Mouse (Mus musculus) liver, postnatal 0 days (tissue): Measurements from ENCODE around the gene Grin2d. TPM values are rescaled to one million over a fixed set of nuclear protein-coding genes. Genes with fewer than 3 reads are reported as not detected.

Experiments
- ATAC-seq: fragments of 200-750 bp; cut with Nextera tagmentation; 2 replicates; pipeline ENCODE4 v1.8.0; 2017; ENCODE audit warnings: mild to moderate bottlenecking, moderate library complexity
- DNase-seq: peaks from one replicate; pipeline ENCODE4 v3.0.0-alpha.2; 2016
- H3K27ac ChIP-seq: fragments of 300-500 bp; sonication (generic); 2 replicates; pipeline ENCODE4 v1.5.1; 2014; ENCODE audit warnings: antibody characterized with exemption, moderate library complexity, mild to moderate bottlenecking, low read depth
- H3K27me3 ChIP-seq: fragments of 300-500 bp; sonication (generic); 2 replicates; pipeline ENCODE4 v1.6.1; 2014; ENCODE audit warnings: low read length, control low read depth, mixed read lengths; ENCODE audit not compliant: insufficient read depth
- H3K36me3 ChIP-seq: fragments of 300-500 bp; sonication (generic); replicated peaks from 2 replicates; pipeline ENCODE4 v1.6.1; 2014; ENCODE audit warnings: mild to moderate bottlenecking, control low read depth, low read length, moderate library complexity, mixed read lengths; ENCODE audit not compliant: insufficient read depth
- H3K4me1 ChIP-seq: fragments of 300-500 bp; sonication (generic); 2 replicates; pipeline ENCODE4 v1.6.1; 2014; ENCODE audit warnings: antibody characterized with exemption, mild to moderate bottlenecking, control low read depth; ENCODE audit not compliant: insufficient read depth
- H3K4me2 ChIP-seq: fragments of 300-500 bp; sonication (generic); 2 replicates; pipeline ENCODE4 v1.6.1; 2014; ENCODE audit warnings: low read depth, mild to moderate bottlenecking, low read length, moderate library complexity, mixed read lengths
- H3K4me3 ChIP-seq: fragments of 300-500 bp; sonication (generic); 2 replicates; pipeline ENCODE4 v1.5.1; 2014; ENCODE audit warnings: low read depth, low read length
- H3K9ac ChIP-seq: fragments of 300-500 bp; sonication (generic); replicated peaks from 2 replicates; pipeline ENCODE4 v1.6.1; 2014; ENCODE audit warnings: mild to moderate bottlenecking, moderate library complexity
- H3K9me3 ChIP-seq: fragments of 300-500 bp; sonication (generic); 2 replicates; pipeline ENCODE4 v1.6.1; 2016; ENCODE audit warnings: mild to moderate bottlenecking, control low read depth, low read length, mixed read lengths
- CTCF ChIP-seq: sonication (generic); IDR thresholded peaks from 2 replicates; pipeline ENCODE4 v1.5.1; 2016; ENCODE audit warnings: antibody characterized with exemption, low read depth
- EP300 ChIP-seq: IDR thresholded peaks from 2 replicates; pipeline ENCODE4 v1.6.1; 2016; ENCODE audit warnings: antibody characterized with exemption, low read depth, mild to moderate bottlenecking
- WGBS: fragments of 180-500 bp; shearing (Covaris S2); extraction: QIAGEN DNeasy Blood & Tissue Kit; methylation state at CpG from one replicate; pipeline ENCODE4 v1.1.7; 2014; ENCODE audit not compliant: insufficient replicate concordance; 5-methylcytosine and 5-hydroxymethylcytosine counted together
- polyA plus RNA-seq: library from polyadenylated mRNA; unstranded; fragments of >200 nt; fragmentation: Nextera tagmentation; extraction: Ambion mirVana; gene quantifications from 2 replicates; pipeline ENCODE4 v1.2.1, GENCODE M21; 2015

Grin2d gene
- polyA plus RNA-seq, 1 experiment from 2014 or later = 0.02 TPM

DNA sequence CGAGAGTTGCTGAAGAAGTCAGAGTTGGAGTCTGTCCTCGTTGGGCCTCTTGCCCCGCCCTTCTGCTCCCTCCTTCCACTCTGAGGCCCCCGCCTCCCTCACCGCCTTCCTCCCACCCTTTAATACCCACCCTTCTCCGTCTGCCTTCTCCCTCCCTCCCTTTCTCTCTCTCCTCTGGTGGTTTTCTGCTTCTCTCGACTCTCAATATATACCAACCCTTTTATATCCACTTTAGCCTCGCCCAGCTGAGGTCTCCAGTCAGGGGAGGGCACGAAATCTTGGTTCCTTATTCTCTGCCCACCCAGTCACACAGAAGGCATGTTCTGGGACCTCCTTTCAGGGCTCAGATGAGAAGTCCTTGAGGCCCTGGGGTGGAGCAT, 43.1 kb upstream of the Grin2d start, which contains the start of gene Emp3:
Gene Emp3, minus strand, starts transcription at position 163 of the 380 bp plus-strand sequence.
- H3K27me3 ChIP-seq = no peaks in the 10 kb centered on the region
- TF ChIP-seq CTCF = no peak
- TF ChIP-seq EP300 = no peak
- H3K4me3 ChIP-seq = peak within 1 kb of the TSS; percentile 56
- no peaks in the 10 kb centered on the region for H3K9me3 ChIP-seq
- H3K36me3 ChIP-seq = peaks cover 14% of the 10 kb centered on the region
- H3K4me1 ChIP-seq = peaks cover 55% of the 10 kb centered on the region
- 25% methylated on average over 9 of the region's 9 CpGs for WGBS
- peak within 1 kb of the TSS; percentile 88 for H3K27ac ChIP-seq
- ATAC-seq (no peak), DNase-seq (peak; percentile 66)
- peak within 1 kb of the TSS; percentile 86 for H3K4me2 ChIP-seq
- peak within 1 kb of the TSS; percentile 72 for H3K9ac ChIP-seq

DNA sequence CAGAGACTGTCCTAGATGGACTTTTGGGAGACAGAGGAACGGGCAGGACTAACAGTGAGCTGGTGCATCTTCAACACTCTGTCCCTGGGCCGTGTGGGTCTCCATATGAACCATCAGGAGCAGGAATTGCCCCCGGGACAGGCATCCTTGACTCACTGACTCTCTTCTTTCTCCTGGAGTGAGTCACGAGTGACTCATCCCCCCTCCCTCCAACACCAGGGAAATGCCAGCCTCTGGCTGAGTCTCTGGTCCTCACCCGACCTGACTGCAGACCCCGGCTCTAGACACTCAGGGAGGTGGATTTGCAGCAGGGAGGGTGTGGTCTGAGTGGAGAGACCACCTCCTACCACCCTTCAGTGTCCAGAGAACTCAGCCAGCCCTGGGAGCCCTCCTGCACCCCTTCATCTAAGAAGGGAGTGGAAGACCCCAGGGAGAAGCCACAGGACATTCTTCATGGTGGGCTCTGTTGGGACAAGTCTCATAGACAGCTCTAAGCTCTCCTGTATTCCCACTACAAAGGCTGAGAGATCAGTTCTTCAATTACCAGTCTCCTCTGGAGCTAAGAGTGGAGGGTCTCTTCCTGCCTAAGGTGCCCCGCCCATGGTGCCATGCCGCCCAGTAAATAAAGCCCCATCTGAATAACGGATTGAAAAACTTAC, 42.5 kb upstream of the Grin2d start:
- TF ChIP-seq EP300 (no peak), CTCF (no peak)
- peak overlapping the region; percentile 72 for H3K9ac ChIP-seq
- peaks cover 59% of the 10 kb centered on the region for H3K4me1 ChIP-seq
- peak overlapping the region; percentile 77 for H3K4me2 ChIP-seq
- peaks cover 14% of the 10 kb centered on the region for H3K36me3 ChIP-seq
- H3K27ac ChIP-seq = peak overlapping the region; percentile 85
- H3K27me3 ChIP-seq = no peaks in the 10 kb centered on the region
- no peak for ATAC-seq
- H3K4me3 ChIP-seq = peak overlapping the region; percentile 56
- DNase-seq = no peak
- 19% methylated on average over 9 of the region's 9 CpGs for WGBS
- no peaks in the 10 kb centered on the region for H3K9me3 ChIP-seq

DNA sequence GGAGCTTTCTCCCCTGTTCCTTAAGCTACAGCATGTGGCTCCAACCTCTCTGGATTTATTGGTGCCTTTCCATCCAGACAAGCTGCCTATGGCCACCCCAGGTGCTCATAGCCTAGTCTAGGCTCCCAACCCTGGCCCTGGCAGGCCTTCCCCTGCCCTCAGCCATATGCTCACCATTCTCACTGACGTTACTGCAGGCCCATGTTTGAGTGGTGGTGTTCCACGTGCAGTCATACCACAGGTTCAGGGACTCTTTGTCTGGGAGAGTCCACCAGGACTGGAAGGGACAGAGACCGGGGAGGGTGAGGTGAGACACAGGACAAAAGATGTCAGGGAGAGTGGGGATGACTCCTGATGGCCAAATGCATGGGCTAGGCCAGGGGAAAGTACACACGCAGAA, 41.6 kb upstream of the Grin2d start:
- DNase-seq = no peak
- 46% methylated on average over 4 of the region's 4 CpGs for WGBS
- TF ChIP-seq CTCF (no peak), EP300 (no peak)
- Histone ChIP-seq H3K36me3 (peaks cover 16% of the 10 kb centered on the region), H3K4me1 (peaks cover 59% of the 10 kb centered on the region), H3K4me2 (peak overlapping the region; percentile 77), H3K27me3 (no peaks in the 10 kb centered on the region), H3K9ac (peak overlapping the region; percentile 72; the same call in 1 of the 2 replicates), H3K27ac (peak overlapping the region; percentile 85), H3K9me3 (no peaks in the 10 kb centered on the region), H3K4me3 (peak overlapping the region; percentile 56)
- no peak for ATAC-seq

DNA sequence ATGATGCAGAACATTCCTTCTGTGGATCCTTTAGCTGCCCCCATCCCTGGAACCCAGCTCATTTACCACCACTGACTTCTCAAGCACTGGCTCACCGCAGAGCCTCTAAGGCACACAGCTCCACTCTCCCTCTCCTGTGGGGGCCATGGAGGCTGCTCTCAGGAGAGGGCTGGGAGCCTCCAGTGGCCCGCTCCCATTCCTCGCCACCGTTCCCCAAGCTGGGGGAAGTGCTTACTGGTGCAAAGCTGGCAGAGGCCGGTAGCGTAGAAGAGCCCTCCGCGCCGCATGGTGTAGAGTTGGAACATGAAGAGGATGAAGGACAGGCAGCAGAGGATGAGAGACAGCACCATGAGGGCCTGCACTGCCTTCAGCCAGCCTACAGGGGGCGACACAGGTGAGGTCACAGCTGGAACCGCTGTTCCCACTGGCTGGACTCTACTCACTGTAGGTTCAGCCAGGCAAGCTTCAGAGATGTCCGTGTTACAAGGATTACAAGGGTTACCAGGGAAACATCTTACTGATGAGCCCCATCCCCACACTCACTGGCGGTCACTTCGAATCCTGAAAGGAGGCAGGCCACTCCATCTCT, 41.0 kb upstream of the Grin2d start:
- H3K4me1 ChIP-seq = peaks cover 59% of the 10 kb centered on the region

GRCm38 (mm10) chr7:45917926-45918325, 39.7 kb upstream of the Grin2d start:
- WGBS = 86% methylated on average over 15 of the region's 15 CpGs
- Histone ChIP-seq H3K4me2 (no peak overlapping the region), H3K9ac (no peak overlapping the region), H3K36me3 (peaks cover 16% of the 10 kb centered on the region), H3K27ac (peak overlapping the region; percentile 59), H3K9me3 (no peaks in the 10 kb centered on the region), H3K4me1 (peaks cover 51% of the 10 kb centered on the region), H3K4me3 (no peak overlapping the region), H3K27me3 (no peaks in the 10 kb centered on the region)
- TF ChIP-seq EP300 (no peak), CTCF (no peak)
- DNase-seq (no peak), ATAC-seq (no peak)

More for the DNA sequence above, 41.0 kb upstream of the Grin2d start:
- ATAC-seq (no peak), DNase-seq (no peak)
- TF ChIP-seq CTCF (peak; percentile 72), EP300 (no peak)
- Histone ChIP-seq H3K4me2 (peak overlapping the region; percentile 77), H3K36me3 (peaks cover 16% of the 10 kb centered on the region), H3K4me3 (no peak overlapping the region), H3K27ac (0 out of 2 replicates have a peak overlapping the region, but pooled peaks have one; percentile 22), H3K9me3 (no peaks in the 10 kb centered on the region), H3K9ac (no peak overlapping the region), H3K27me3 (no peaks in the 10 kb centered on the region)
- whole genome bisulfite sequencing = 72% methylated on average over 14 of the region's 14 CpGs

- Histone ChIP-seq H3K4me3 (0 out of 2 replicates have a peak overlapping the region, but pooled peaks have one; percentile 36), H3K27me3 (no peaks in the 10 kb centered on the region), H3K27ac (peak overlapping the region; percentile 59), H3K4me1 (peaks cover 44% of the 10 kb centered on the region), H3K9me3 (no peaks in the 10 kb centered on the region), H3K4me2 (peak overlapping the region; percentile 64), H3K9ac (peak overlapping the region; percentile 58), H3K36me3 (peaks cover 16% of the 10 kb centered on the region)
- DNase-seq (no peak), ATAC-seq (no peak)
- WGBS = 38% methylated on average over 13 of the region's 13 CpGs
- TF ChIP-seq CTCF = no peak
- no peak for TF ChIP-seq EP300
Observed at GRCm38 (mm10) chr7:45917004-45917704, 39.0 kb upstream of the Grin2d start.
